Comparison of ENCODE assay signal across 9 mouse cellular contexts in the genomic region with DNA sequence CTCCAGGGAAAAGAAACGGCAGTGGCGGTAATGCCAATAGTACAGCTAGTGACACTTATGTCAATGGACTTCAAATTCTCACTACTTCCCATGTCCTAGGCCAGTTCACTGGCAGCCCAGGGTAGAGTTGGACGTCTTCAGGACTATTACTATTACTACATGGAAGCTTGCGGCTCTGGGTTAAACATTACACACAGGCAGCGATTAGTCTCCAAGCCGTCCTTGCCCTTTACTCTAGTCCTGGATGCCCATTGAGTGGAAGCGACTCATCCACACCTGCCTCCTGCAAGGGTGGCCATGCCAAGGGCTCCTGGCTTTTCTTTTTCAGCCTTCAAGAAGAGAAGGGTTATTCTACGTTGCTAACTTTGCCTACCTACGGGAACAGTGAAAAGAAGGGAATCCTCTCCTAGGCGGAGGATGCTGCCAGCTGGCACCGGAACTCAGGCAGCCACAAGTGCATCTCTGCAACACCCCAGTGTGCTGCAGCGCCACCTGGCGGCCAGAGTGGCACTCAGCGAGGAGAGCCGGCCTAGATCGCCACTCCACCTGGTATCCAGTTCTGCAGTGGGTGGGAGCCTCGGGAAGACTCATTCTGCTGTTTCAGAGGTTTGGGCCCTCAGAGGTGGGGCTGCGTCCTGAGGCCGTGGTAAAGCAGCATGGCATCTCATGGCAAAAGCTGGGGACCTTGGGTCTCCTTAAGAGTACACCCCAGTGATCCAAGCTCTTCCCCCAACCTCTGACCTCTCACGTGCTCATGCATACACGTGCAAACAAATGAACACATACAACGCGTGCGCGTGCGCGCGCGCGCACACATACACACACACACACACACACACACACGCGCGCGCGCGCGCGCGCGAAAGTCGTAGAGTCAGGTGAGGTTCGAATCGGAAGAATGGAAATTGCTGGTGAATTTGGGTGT. TPM values are rescaled to one million over a fixed set of nuclear protein-coding genes. Genes with fewer than 3 reads are reported as not detected.
DNase-seq lines count a peak whose midpoint lies in the region; ATAC-seq lines count a peak whose summit lies in the region.
"Had no signal": no experiment of that assay in that cellular context is flagged by ENCODE, and none has a peak within 500 bp of the region (broad histone marks: within the 10 kb centered on the region; RNA-seq: fewer than 3 reads in every experiment).

No protein-coding gene starts in this region.

- peak; percentile 80 for ATAC-seq in erythroid progenitor cell, adult 5-6 weeks (replicated peaks; ENCODE audit: low FRiP score, poor library complexity, severe bottlenecking)
- peak; percentile 37; the same call in 1 of the 2 replicates for ATAC-seq in heart, embryonic 12.5 days (ENCODE audit: insufficient number of reproducible peaks, low FRiP score)
- peak; percentile 43; the same call in 1 of the 2 replicates for ATAC-seq in liver, embryonic 11.5 days (replicated peaks; ENCODE audit: low FRiP score)

- H3K4me2 ChIP-seq in heart, embryonic 12.5 days: peak overlapping the region; percentile 38
- peak overlapping the region; percentile 51 for H3K4me2 ChIP-seq in liver, embryonic 11.5 days

- H3K9ac ChIP-seq in heart, embryonic 12.5 days: no peak overlapping the region
- no peak overlapping the region for H3K9ac ChIP-seq in liver, embryonic 11.5 days (ENCODE audit: low read depth, low read length)
- H3K9ac ChIP-seq: embryonic facial prominence, embryonic 13.5 days had no signal

- H3K9me3 ChIP-seq in heart, embryonic 12.5 days (replicated peaks): no peaks in the 10 kb centered on the region
- H3K9me3 ChIP-seq in liver, embryonic 11.5 days (ENCODE audit: control insufficient read depth, low read length): no peaks in the 10 kb centered on the region
- H3K9me3 ChIP-seq: embryonic facial prominence, embryonic 13.5 days had no signal

- 49% methylated on average over 43 of the region's 43 CpGs for WGBS in heart, embryonic 12.5 days
- WGBS in liver, embryonic 11.5 days: 49% methylated on average over 43 of the region's 43 CpGs

- no peak overlapping the region for H3K27ac ChIP-seq in heart, embryonic 12.5 days (ENCODE audit: poor library complexity, severe bottlenecking)
- H3K27ac ChIP-seq in liver, embryonic 11.5 days (ENCODE audit: low read depth, low read length): no peak overlapping the region
- H3K27ac ChIP-seq: embryonic facial prominence, embryonic 13.5 days had no signal

- DNase-seq in CD4-positive, CD25-positive, alpha-beta regulatory T cell, adult 2 months (ENCODE audit: low read depth, low spot score): peak; percentile 92
- peak; percentile 89 for DNase-seq in brain, adult 2 months (ENCODE audit: low read depth, low spot score)
- DNase-seq in kidney, postnatal 10 days: peak; percentile 96
- DNase-seq in liver, embryonic 11.5 days (ENCODE audit: low spot score): peak; percentile 83
- DNase-seq in naive thymus-derived CD4-positive, alpha-beta T cell, adult 2 months (ENCODE audit: low read depth): peak; percentile 89
- peak; percentile 84 to 97 for DNase-seq in spleen, postnatal 4 days (ENCODE audit: low spot score in 2 of 2)

- H3K27me3 ChIP-seq in heart, embryonic 12.5 days (replicated peaks): no peaks in the 10 kb centered on the region
- no peaks in the 10 kb centered on the region for H3K27me3 ChIP-seq in liver, embryonic 11.5 days (replicated peaks; ENCODE audit: control insufficient read depth, insufficient read depth, low read length)
- H3K27me3 ChIP-seq: embryonic facial prominence, embryonic 13.5 days had no signal

- H3K4me3 ChIP-seq in heart, embryonic 12.5 days: no peak overlapping the region
- no peak overlapping the region for H3K4me3 ChIP-seq in liver, embryonic 11.5 days (ENCODE audit: low read depth, low read length)
- H3K4me3 ChIP-seq: embryonic facial prominence, embryonic 13.5 days had no signal

- peaks cover 17% of the 10 kb centered on the region for H3K4me1 ChIP-seq in heart, embryonic 12.5 days (replicated peaks)
- H3K4me1 ChIP-seq in liver, embryonic 11.5 days (replicated peaks; ENCODE audit: control insufficient read depth, insufficient read depth, low read length): peaks cover 3% of the 10 kb centered on the region

- H3K36me3 ChIP-seq in heart, embryonic 12.5 days: no peaks in the 10 kb centered on the region
- no peaks in the 10 kb centered on the region for H3K36me3 ChIP-seq in liver, embryonic 11.5 days (ENCODE audit: control insufficient read depth, insufficient read depth, low read length)
- H3K36me3 ChIP-seq: embryonic facial prominence, embryonic 13.5 days had no signal

RNA-seq across cellular contexts. Expression of gene Tex35, which starts 31.4 kb away (rescaled TPM):
- total RNA-seq in erythroid progenitor cell, adult 5-6 weeks (2015; ENCODE audit: low replicate concordance): not detected in 2 replicates
- total RNA-seq in erythroid progenitor cell, adult 5-6 weeks (2017; ENCODE audit: low replicate concordance): not detected in 2 replicates
- polyA plus RNA-seq in heart, embryonic 12.5 days (2016; fragmentation: Nextera tagmentation; extraction: Ambion mirVana): not detected in 2 replicates
- polyA plus RNA-seq in liver, embryonic 11.5 days (2014; fragmentation: Nextera tagmentation; extraction: Ambion mirVana): not detected in 2 replicates
- polyA plus RNA-seq: embryonic facial prominence, embryonic 13.5 days had no signal
